Mouse (Mus musculus): Measurements from ENCODE around the gene Smim1.

The Smim1 gene

DNA sequence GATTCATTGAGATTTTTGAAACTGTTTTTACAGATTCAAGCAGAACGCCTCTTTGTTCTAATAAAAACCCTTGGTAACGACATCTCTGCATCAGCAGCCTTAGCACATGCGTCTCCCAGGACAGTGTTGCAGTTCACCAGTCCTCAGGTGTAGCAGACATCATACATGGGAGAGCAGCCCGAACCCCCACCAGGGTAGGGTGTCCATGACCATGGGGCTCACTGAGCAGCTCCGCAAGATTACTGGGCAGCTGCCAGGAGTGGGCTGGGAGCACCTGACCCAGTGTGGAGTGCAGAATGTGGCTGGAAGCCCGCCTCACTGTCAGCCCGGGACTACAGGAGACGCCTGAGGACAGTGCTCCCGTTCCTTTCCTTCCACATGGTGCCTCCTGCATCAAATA lies 4.6 kb downstream of the Smim1 start:
- in situ Hi-C loops (cut with MseI, MboI): no loop called here

DNA sequence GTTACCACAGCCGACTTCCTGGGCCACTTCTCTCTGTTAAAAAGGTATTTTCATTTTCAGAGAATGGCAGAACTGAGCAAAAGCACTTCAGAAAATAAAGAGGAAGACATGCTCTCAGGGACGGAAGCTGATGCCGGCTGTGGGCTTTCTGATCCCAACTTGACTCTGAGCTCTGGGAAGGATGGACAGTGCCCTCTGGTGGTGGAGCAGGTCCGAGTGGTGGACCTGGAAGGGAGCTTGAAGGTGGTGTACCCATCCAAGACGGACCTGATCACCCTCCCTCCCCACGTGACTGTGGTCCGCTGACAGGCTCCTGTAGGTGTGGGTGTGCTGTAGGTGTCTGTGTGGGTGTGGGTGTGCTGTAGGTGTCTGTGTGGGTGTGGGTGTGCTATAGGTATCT lies 6.5 kb downstream of the Smim1 start:
- in situ Hi-C loops (cut with MseI, MboI): no loop called here

DNA sequence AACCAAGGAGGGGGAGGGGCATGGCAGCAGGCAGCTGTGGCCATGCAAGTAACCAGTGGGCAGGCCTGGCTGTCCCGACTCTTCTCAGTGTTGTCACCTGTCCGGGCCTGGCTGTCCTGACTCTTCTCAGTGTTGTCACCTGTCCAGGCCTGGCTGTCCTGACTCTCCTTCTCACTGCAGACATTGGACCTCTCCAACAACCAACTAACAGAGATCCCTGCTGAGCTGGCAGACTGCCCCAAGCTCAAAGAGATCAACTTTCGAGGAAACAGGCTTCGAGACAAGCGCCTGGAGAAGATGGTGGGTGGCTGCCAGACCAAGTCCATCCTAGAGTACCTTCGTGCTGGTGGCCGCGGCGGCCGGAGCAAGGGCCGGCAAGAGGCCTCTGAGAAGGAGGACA lies 10.6 kb downstream of the Smim1 start:
- in situ Hi-C loops (cut with MseI, MboI): no loop called here

DNA sequence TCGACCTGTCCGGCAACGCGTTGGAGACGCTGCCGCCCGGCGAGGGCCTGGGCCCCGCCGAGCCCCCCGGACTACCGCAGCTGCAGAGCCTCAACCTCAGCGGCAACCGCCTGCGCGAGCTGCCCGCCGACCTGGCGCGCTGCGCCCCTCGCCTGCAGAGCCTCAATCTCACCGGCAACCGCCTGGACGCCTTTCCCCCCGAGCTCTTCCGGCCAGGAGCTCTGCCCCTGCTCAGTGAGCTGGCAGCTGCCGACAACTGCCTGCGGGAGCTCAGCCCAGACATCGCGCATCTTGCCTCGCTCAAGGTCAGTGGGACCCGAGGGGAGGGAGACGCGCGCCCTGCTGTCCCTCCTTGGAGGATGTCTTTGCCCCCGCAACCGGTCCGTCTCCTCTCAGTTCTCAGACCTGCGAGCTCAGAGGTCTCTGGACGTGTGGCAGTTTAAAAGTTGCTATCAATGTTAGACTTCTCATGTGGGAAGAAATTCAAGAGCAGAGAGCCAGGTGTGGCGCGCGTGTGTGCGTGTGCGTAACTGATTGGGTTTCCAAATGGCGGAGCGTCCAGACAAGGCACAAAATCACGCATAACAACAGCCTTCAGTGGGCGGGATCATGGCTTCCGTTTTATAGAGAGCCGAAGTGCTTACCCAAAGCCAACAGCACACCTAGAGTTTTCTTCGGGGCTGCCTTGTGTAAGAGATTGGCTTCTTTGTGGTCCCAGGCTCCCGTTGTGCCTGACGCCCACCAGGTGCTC lies 13.7 kb downstream of the Smim1 start:
- in situ Hi-C loops (cut with MseI, MboI): no loop called here

DNA sequence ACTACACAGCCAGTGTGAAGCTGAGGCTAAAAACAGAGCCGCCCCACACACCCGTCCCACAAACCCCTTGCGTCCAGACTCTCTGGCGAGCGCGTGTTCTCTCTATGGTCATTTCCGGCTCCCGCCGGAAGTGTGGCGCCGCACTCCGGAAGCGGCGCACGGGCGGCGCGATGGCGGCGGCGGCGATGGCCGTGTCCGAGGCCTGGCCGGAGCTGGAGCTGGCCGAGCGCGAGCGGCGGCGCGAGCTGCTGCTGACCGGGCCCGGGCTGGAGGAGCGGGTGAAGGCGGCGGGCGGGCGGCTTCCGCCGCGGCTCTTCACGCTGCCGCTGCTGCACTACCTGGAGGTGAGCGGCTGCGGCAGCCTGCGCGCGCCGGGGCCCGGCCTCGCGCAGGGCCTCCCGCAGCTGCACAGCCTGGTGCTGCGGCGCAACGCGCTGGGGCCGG lies 14.4 kb downstream of the Smim1 start, which contains the start of gene Lrrc47:
Lrrc47 (plus strand) TSS at position 86 of the 444 bp plus-strand sequence.
- in situ Hi-C loops (cut with MseI, MboI): no loop called here

DNA sequence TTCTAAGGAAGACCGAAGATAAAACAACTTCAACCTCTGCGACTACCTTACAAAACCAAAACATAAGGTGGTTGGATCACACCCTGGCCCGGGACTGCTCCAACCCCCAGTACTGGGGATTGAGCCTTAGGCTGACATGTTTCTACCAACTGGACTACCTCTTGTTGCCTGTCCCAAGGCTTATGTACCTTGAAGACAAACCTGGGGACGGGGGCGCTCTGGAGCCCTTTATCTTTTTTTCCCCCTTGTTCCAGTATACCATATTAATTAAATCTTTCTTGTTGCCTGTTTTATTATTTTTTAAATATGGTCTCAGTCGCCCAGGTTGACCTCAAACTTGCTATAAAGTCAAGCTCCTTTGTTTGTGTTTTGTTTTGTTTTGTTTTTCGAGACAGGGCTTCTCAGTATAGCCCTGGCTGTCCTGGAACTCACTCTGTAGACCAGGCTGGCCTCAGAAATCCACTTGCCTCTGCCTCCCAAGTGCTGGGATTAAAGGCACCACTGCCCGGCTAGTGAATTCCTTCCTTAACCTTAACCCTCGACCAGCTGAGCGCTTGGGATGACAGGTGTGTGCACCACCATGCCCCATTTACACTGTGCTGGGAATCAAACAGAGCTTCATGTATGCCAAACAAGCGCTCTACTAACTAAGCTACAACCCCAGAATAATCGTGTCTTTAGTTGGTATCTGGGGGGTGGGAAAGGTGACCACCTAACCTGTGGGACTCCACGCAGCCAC lies 15.0 kb downstream of the Smim1 start:
- in situ Hi-C loops (cut with MseI, MboI): no loop called here

DNA sequence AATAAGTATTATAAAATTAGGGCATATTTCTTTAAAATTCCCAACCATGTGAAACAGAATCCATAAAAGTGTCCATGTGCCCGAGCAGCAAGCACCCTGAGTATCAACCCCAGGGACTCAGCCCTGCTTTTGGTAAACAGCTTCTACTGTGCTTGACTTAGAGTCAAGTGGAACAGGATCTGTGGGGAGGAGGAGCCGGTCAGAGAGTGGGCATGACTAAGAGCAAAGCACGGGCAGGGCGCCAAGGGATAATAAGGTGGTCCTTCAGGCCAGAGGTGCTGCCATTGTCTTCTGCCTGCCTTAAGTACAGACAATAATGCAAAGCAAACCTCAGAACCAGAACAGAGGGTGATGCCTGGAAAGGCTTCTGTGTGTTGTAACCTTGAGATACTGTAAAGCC lies 18.3 kb downstream of the Smim1 start:
- in situ Hi-C loops (cut with MseI, MboI): no loop called here

DNA sequence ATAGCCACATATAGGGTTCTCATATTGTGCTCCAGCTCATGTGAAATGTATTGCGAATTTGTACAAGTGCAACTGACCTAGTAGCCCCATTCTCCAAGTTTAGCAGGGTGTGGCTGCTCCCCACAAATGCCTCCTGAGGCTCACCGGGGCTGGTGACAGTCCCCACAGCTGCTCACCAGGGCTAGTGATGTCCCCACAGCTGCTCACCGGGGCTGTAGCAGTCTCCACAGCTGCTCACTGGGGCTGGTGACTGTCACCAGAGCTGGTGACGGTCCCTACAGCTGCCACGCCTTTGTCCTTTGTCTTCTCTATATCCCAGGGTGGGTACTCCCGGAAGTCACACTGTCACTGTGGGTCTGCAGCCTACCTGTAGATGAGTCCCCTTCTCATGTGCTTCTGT lies 19.8 kb downstream of the Smim1 start:
- in situ Hi-C loops (cut with MseI, MboI): no loop called here

DNA sequence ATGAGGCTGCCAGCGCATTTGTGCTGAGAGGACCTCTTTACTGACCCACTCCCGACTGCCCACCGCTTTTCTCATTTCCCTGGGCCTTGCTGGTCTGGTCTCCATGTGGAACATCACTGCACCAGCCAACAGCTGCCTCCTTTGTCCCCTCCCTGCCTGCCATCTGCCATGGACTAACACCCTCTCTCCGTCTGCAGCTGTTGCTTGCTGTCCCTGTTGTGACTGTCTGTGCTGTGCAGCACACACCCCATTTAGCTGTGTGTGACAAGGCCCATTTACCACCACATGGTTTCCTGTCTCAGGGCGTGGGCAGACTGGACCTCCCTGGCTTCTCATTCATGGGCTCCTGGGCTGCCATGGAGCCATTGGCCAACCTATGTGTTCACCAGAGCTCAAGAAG lies 20.5 kb downstream of the Smim1 start:
- in situ Hi-C loops (cut with MseI, MboI): no loop called here

DNA sequence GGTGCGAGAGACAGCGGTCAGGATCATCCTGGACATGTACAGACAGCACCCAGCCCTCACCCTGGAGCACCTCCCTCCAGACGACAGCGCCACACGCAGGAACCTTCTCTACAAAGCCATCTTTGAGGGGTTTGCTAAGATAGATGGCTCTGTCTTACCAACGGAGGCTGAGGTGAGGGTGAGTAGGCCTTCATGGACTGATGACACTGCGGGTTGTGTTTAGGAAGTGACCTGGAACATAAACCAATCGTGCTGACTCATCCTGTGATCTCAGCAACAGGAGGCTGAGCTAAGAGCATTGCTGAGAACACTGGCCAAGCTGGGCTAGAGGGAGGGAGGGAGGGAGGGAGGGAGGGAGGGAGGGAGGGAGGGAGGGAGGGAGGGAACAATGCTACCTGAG lies 32.5 kb downstream of the Smim1 start:
- in situ Hi-C loops (cut with MseI, MboI): loop anchor here in 1 of 2 experiments (25.0 kb wide), 1 partner anchor 1831 kb away; the partner anchor contains the start of genes Espn and Hes2

DNA sequence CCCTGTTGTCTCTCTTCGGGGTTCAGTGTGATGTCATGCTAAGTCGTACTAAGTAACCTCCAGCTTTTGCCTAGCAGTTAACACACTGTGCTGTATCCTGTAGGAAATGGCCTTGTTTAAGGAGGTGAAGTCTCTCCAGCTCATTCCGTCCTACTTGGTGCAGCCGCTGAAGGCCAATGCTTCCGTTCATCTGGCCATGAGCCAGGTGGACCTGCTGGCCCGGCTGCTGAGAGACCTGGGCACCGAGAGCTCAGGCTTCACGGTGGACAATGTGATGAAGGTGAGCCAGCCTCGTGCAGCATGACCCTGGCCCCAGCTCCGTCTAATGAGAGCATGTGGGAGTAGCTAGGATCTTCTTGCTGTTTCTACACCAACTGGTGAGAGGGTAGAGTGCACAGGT lies 33.3 kb downstream of the Smim1 start:
- in situ Hi-C loops (cut with MseI, MboI): loop anchor here in 1 of 2 experiments (25.0 kb wide), 1 partner anchor 1830 kb away; the partner anchor contains the start of genes Espn and Hes2

DNA sequence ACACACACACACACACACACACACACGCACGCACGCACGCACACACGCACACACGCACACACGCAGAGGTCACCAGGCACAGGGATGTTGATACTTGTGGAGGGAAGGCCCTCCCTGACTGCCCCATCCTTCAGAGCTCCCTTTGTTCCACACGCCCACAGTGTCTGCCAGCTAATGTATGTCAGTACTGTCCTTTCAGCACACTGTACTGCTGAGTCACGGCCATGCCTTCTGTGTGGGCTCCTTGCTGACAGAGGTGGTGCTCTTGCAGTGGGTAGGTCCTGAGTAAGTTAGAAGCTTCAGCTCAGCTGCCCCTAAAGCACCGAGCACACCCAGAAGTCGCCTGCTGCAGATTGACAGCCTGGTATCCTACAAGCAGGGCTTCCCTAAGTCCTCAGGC lies 45.6 kb downstream of the Smim1 start:
- in situ Hi-C loops (cut with MseI, MboI): loop anchor here in 1 of 2 experiments (25.0 kb wide), 1 partner anchor 1818 kb away; the partner anchor contains the start of genes Espn and Hes2

DNA sequence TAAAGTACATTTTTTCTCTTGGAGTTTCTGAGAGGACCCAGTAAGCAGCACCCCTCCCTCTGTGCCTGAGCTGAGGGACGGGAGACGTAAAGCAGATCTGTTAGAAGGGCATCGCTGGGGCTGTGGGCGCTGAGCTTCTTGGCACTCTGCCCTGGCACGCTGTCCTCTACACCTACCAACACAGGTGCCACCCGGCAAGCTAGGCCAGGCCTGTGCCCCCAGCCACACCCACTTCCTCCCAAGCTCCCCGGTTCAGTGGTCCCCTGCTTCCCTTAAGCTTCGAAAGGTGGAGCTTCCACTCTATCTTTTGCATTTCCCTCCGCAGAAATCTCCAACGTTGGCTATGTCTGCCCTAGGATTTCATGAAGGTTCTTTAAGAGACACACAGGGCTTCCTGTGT lies 46.8 kb downstream of the Smim1 start:
- in situ Hi-C loops (cut with MseI, MboI): loop anchor here in 1 of 2 experiments (25.0 kb wide), 1 partner anchor 1817 kb away; the partner anchor contains the start of genes Espn and Hes2

DNA sequence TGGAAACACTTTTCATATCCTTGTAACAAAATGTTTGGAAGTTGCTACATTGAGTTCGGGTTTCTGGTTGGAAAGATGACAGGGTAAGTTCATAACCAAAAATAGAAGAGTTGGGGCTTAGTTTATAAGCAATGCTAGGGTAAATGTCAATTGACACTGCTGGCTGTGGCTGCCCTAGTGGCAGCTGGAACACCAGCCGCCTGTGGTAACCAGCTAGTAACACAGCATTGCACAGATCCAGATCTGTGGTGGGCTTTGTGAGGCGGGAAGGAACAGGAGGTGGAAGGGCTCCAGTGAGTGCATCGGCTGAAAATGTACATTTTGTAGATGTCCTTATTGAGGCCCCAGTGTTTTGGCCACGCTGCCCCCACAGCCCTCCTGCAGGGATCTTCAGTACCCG lies 50.3 kb downstream of the Smim1 start:
- in situ Hi-C loops (cut with MseI, MboI): loop anchor here in 1 of 2 experiments (25.0 kb wide), 1 partner anchor 1813 kb away; the partner anchor contains the start of genes Espn and Hes2

DNA sequence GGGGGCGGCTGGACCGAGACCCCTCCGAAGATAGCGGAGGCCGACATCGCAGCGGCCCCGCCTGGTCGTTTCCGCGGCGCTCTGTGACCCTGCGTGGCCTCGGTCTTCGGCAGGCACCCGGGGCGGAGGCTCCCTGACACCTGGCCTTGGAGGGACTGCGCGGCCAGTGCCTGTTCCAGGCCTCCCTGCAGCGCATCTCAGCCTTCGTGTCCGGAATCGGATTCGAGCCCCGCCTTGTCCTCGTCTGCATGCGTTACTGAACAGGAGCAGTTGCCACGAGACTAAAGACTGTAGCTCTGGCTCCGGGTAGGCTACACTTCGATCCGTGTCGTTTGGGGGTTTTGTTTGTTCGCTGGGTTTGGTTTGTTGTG lies 50.8 kb downstream of the Smim1 start:
- in situ Hi-C loops (cut with MseI, MboI): loop anchor here in 1 of 2 experiments (25.0 kb wide), 1 partner anchor 1813 kb away; the partner anchor contains the start of genes Espn and Hes2

DNA sequence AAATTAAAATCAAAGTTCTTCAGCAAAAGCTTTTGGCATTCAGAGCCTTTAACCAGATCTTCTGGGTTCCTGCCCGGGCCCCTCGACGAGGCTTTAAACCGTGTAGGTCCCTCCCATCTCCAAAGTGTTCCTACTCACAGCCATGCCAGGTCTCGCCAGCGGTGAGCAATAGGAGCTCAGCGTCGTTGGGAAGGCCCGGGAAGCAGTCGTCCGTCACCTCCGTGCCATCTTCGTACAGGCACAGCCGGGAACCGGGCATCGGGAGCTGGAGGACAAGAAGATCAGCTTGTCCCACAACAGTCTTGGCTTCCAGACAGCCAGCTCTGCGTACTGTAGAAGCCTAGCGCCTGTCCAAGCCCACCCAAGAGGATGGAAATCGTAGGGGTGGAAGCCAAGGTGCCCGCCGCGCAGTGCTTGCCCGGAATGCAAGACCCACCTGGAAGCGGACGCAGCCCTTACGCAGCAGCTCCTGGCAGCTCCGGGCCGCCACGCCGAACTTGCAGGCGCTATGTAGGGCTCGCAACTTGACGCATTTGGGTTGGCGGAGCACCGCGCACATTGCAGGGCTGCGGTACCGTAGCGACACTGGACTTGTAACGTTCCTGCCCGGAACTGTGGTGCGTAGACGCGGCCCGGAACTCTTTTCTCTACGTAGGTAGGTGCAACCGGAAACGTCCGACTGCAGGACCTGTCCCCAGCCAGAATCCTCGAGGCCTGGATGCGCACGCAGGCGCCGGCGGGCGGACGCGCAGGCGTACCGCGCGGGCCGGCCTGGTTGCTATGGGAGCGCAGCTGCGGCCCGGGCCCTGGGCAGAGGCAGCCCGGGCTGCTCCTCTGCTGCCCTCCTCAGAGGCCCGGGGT lies 51.4 kb downstream of the Smim1 start, which contains the start of the genes Dffb and Cep104:
Dffb (minus strand) TSS at position 696 of the 861 bp plus-strand sequence.
Cep104 (plus strand) TSS at position 764 of the 861 bp plus-strand sequence.
- in situ Hi-C loops (cut with MseI, MboI): loop anchor here (25.0 kb wide), 2 partner anchors 1637 to 1812 kb away; partner anchors contain the start of genes Chd5 (in 1 of the 2), Espn (in 1 of the 2), Hes2 (in 1 of the 2) and Rpl22 (in 1 of the 2)

Data from mouse trophoblast stem cell (cell line).